Mouse (Mus musculus) neural tube, embryonic 11.5 days (tissue): ENCODE results near the gene Slc5a10. TPM values are rescaled to one million over a fixed set of nuclear protein-coding genes. Genes with fewer than 3 reads are reported as not detected.
A peak's percentile ranks its signal among the peaks of the same experiment; 100 is the strongest.

Source experiments
- ATAC-seq: fragments of 200-750 bp; cut with Nextera tagmentation; 2 replicates; pipeline ENCODE4 v1.8.0; 2017; ENCODE audit warnings: moderate number of reproducible peaks, mild to moderate bottlenecking, moderate TSS enrichment, moderate library complexity; ENCODE audit not compliant: insufficient read depth, low FRiP score, low TSS enrichment
- DNase-seq: peaks from one replicate; pipeline ENCODE4 v3.0.0-alpha.2; 2015; ENCODE audit warnings: low spot score
- H3K27ac ChIP-seq: fragments of 300-500 bp; sonication (generic); 2 replicates; pipeline ENCODE4 v1.5.1; 2014; ENCODE audit warnings: low read depth, mild to moderate bottlenecking, low read length
- H3K27me3 ChIP-seq: fragments of 300-500 bp; sonication (generic); 2 replicates; pipeline ENCODE4 v1.6.1; 2014; ENCODE audit warnings: mild to moderate bottlenecking, low read length, mixed read lengths; ENCODE audit not compliant: control insufficient read depth, insufficient read depth
- H3K36me3 ChIP-seq: fragments of 300-500 bp; sonication (generic); 2 replicates; pipeline ENCODE4 v1.6.1; 2014; ENCODE audit warnings: mild to moderate bottlenecking, low read length, moderate library complexity, mixed read lengths; ENCODE audit not compliant: control insufficient read depth, insufficient read depth
- H3K4me1 ChIP-seq: fragments of 300-500 bp; sonication (generic); 2 replicates; pipeline ENCODE4 v1.6.1; 2014; ENCODE audit warnings: low read length, mixed read lengths; ENCODE audit not compliant: control insufficient read depth, insufficient read depth
- H3K4me2 ChIP-seq: fragments of 300-500 bp; sonication (generic); 2 replicates; pipeline ENCODE4 v1.6.1; 2014; ENCODE audit warnings: low read depth, mild to moderate bottlenecking, moderate library complexity
- H3K4me3 ChIP-seq: fragments of 300-500 bp; sonication (generic); 2 replicates; pipeline ENCODE4 v1.5.1; 2014; ENCODE audit warnings: low read depth, low read length
- H3K9ac ChIP-seq: fragments of 300-500 bp; sonication (generic); 2 replicates; pipeline ENCODE4 v1.6.1; 2014; ENCODE audit warnings: mild to moderate bottlenecking, low read length
- H3K9me3 ChIP-seq: fragments of 300-500 bp; sonication (generic); 2 replicates; pipeline ENCODE4 v1.6.1; 2016; ENCODE audit warnings: low read length; ENCODE audit not compliant: control insufficient read depth
- WGBS: fragments of 180-500 bp; shearing (Covaris S2); extraction: QIAGEN DNeasy Blood & Tissue Kit; methylation state at CpG from one replicate; pipeline ENCODE4 v1.1.7; 2014; 5-methylcytosine and 5-hydroxymethylcytosine counted together
- polyA plus RNA-seq: library from polyadenylated mRNA; unstranded; fragments of >200 nt; fragmentation: Nextera tagmentation; extraction: Ambion mirVana; gene quantifications from 2 replicates; pipeline ENCODE4 v1.2.1, GENCODE M21; 2014

Gene Slc5a10
- polyA plus RNA-seq = not detected in 2 replicates

- H3K27me3 ChIP-seq = no peaks in the 10 kb centered on the region
- no peaks in the 10 kb centered on the region for H3K4me1 ChIP-seq
- no peak within 1 kb of the TSS for H3K9ac ChIP-seq
- no peak within 1 kb of the TSS for H3K4me3 ChIP-seq
- H3K36me3 ChIP-seq = no peaks in the 10 kb centered on the region
- DNase-seq (no peak), ATAC-seq (no peak)
- no peak within 1 kb of the TSS for H3K27ac ChIP-seq
- 86% methylated on average over 3 of the region's 3 CpGs for WGBS
- H3K9me3 ChIP-seq = no peaks in the 10 kb centered on the region
- H3K4me2 ChIP-seq = no peak within 1 kb of the TSS
Observed at GRCm38 (mm10) chr11:61720636-61721035, at the start of gene Slc5a10. Slc5a10 (minus strand) TSS chr11:61720826.

- DNase-seq = peak; percentile 99
- Histone ChIP-seq H3K9me3 (no peaks in the 10 kb centered on the region), H3K9ac (peak within 1 kb of the TSS; percentile 79), H3K27me3 (no peaks in the 10 kb centered on the region), H3K36me3 (no peaks in the 10 kb centered on the region), H3K4me2 (peak within 1 kb of the TSS; percentile 43), H3K4me3 (peak within 1 kb of the TSS; percentile 55), H3K4me1 (peaks cover 6% of the 10 kb centered on the region; the same call in 1 of the 2 replicates), H3K27ac (peak within 1 kb of the TSS; percentile 76)
- ATAC-seq = peak; percentile 87
- WGBS = under 1% methylated on average over 51 of the region's 51 CpGs
Observed at GRCm38 (mm10) chr11:61761584-61762407, 41.2 kb upstream of the Slc5a10 start, which contains the start of gene Prpsap2. Prpsap2 (minus strand) TSS chr11:61762088.

GRCm38 (mm10) chr11:61760518-61760917 lies 39.9 kb upstream of the Slc5a10 start:
- DNase-seq (no peak), ATAC-seq (no peak)
- H3K4me3 ChIP-seq = peak overlapping the region; percentile 55

GRCm38 (mm10) chr11:61757151-61757550 lies 36.5 kb upstream of the Slc5a10 start:
- Histone ChIP-seq H3K9ac (no peak overlapping the region), H3K27me3 (no peaks in the 10 kb centered on the region), H3K4me3 (no peak overlapping the region), H3K36me3 (peaks cover 4% of the 10 kb centered on the region), H3K9me3 (no peaks in the 10 kb centered on the region), H3K4me2 (no peak overlapping the region), H3K27ac (no peak overlapping the region), H3K4me1 (peaks cover 6% of the 10 kb centered on the region; the same call in 1 of the 2 replicates)
- DNase-seq (no peak), ATAC-seq (no peak)
- 73% methylated on average over 2 of the region's 2 CpGs for WGBS

More at GRCm38 (mm10) chr11:61760518-61760917, 39.9 kb upstream of the Slc5a10 start:
- Histone ChIP-seq H3K36me3 (no peaks in the 10 kb centered on the region), H3K9me3 (no peaks in the 10 kb centered on the region), H3K9ac (no peak overlapping the region), H3K27me3 (no peaks in the 10 kb centered on the region), H3K4me2 (peak overlapping the region; percentile 43), H3K4me1 (peaks cover 6% of the 10 kb centered on the region; the same call in 1 of the 2 replicates), H3K27ac (no peak overlapping the region)
- WGBS = 77% methylated on average over 5 of the region's 5 CpGs

GRCm38 (mm10) chr11:61751612-61752011 lies 31.0 kb upstream of the Slc5a10 start:
- WGBS = 78% methylated on average over 5 of the region's 5 CpGs
- H3K9ac ChIP-seq = no peak overlapping the region
- H3K27me3 ChIP-seq = no peaks in the 10 kb centered on the region
- H3K4me3 ChIP-seq = no peak overlapping the region
- DNase-seq (no peak), ATAC-seq (no peak)
- no peak overlapping the region for H3K27ac ChIP-seq
- no peaks in the 10 kb centered on the region for H3K9me3 ChIP-seq
- H3K36me3 ChIP-seq = peaks cover 8% of the 10 kb centered on the region
- no peaks in the 10 kb centered on the region for H3K4me1 ChIP-seq
- no peak overlapping the region for H3K4me2 ChIP-seq

- Histone ChIP-seq H3K27me3 (no peaks in the 10 kb centered on the region), H3K4me2 (no peak overlapping the region), H3K4me3 (no peak overlapping the region), H3K4me1 (no peaks in the 10 kb centered on the region), H3K36me3 (peaks cover 6% of the 10 kb centered on the region), H3K9me3 (no peaks in the 10 kb centered on the region), H3K27ac (no peak overlapping the region), H3K9ac (no peak overlapping the region)
- 85% methylated on average over 3 of the region's 3 CpGs for WGBS
- ATAC-seq = no peak
- DNase-seq = no peak
Observed at GRCm38 (mm10) chr11:61747161-61747560, 26.5 kb upstream of the Slc5a10 start.

- Histone ChIP-seq H3K4me2 (no peak overlapping the region), H3K4me1 (no peaks in the 10 kb centered on the region), H3K36me3 (peaks cover 3% of the 10 kb centered on the region; the same call in 1 of the 2 replicates), H3K27me3 (no peaks in the 10 kb centered on the region), H3K9ac (no peak overlapping the region), H3K4me3 (no peak overlapping the region), H3K9me3 (no peaks in the 10 kb centered on the region), H3K27ac (no peak overlapping the region)
- WGBS = 89% methylated on average over 9 of the region's 9 CpGs
- DNase-seq = no peak
- no peak for ATAC-seq
Observed at GRCm38 (mm10) chr11:61745781-61746180, 25.2 kb upstream of the Slc5a10 start.

GRCm38 (mm10) chr11:61744460-61744859 lies 23.8 kb upstream of the Slc5a10 start:
- Histone ChIP-seq H3K9ac (no peak overlapping the region), H3K27me3 (no peaks in the 10 kb centered on the region), H3K36me3 (peaks cover 8% of the 10 kb centered on the region), H3K4me2 (no peak overlapping the region), H3K27ac (no peak overlapping the region), H3K4me3 (no peak overlapping the region), H3K4me1 (no peaks in the 10 kb centered on the region), H3K9me3 (no peaks in the 10 kb centered on the region)
- WGBS = 65% methylated on average over 3 of the region's 3 CpGs
- ATAC-seq (no peak), DNase-seq (no peak)

GRCm38 (mm10) chr11:61743768-61744167 lies 23.1 kb upstream of the Slc5a10 start:
- H3K27me3 ChIP-seq = no peaks in the 10 kb centered on the region
- no peak for DNase-seq

More at GRCm38 (mm10) chr11:61743768-61744167, 23.1 kb upstream of the Slc5a10 start:
- 89% methylated on average over 3 of the region's 3 CpGs for WGBS
- H3K9ac ChIP-seq = no peak overlapping the region
- no peak overlapping the region for H3K27ac ChIP-seq
- H3K4me1 ChIP-seq = no peaks in the 10 kb centered on the region
- no peak for ATAC-seq
- H3K4me3 ChIP-seq = no peak overlapping the region
- no peaks in the 10 kb centered on the region for H3K9me3 ChIP-seq
- H3K36me3 ChIP-seq = peaks cover 8% of the 10 kb centered on the region
- no peak overlapping the region for H3K4me2 ChIP-seq
